Comparison of ENCODE assay signal across 9 mouse cellular contexts in genomic region chr16:97312960-97313686, GRCm38 (mm10). TPM values are rescaled to one million over a fixed set of nuclear protein-coding genes. Genes with fewer than 3 reads are reported as not detected.
DNase-seq lines count a peak whose midpoint lies in the region; ATAC-seq and TF ChIP-seq lines count a peak whose summit lies in the region.
"Had no signal": no experiment of that assay in that cellular context is flagged by ENCODE, and none has a peak within 500 bp of the region (broad histone marks: within the 10 kb centered on the region; RNA-seq: fewer than 3 reads in every experiment).

No protein-coding gene starts in this region.

- peak; percentile 59; the same call in 1 of the 2 replicates for ATAC-seq in hindbrain, embryonic 14.5 days (ENCODE audit: low FRiP score)
- ATAC-seq in lung, postnatal 0 days, result peak; percentile 11; the same call in 1 of the 2 replicates

- H3K27me3 ChIP-seq in hindbrain, embryonic 14.5 days (ENCODE audit: control insufficient read depth, insufficient read depth, low read length), result 0 out of 2 replicates have a peak, but pooled peaks cover 4% of the 10 kb centered on the region
- no peaks in the 10 kb centered on the region for H3K27me3 ChIP-seq in lung, postnatal 0 days (replicated peaks; ENCODE audit: insufficient read depth, low read length)
- H3K27me3 ChIP-seq: liver, embryonic 15.5 days had no signal

- H3K4me1 ChIP-seq in hindbrain, embryonic 14.5 days (replicated peaks; ENCODE audit: control insufficient read depth, insufficient read depth, low read length), result no peaks in the 10 kb centered on the region
- H3K4me1 ChIP-seq in lung, postnatal 0 days (ENCODE audit: insufficient read depth, low read depth, low read length), result no peaks in the 10 kb centered on the region
- H3K4me1 ChIP-seq: liver, embryonic 15.5 days had no signal

- H3K4me3 ChIP-seq in hindbrain, embryonic 14.5 days (replicated peaks; ENCODE audit: low read length), result no peak overlapping the region
- H3K4me3 ChIP-seq in lung, postnatal 0 days (ENCODE audit: low read depth, low read length), result no peak overlapping the region
- H3K4me3 ChIP-seq: liver, embryonic 15.5 days had no signal

- H3K9me3 ChIP-seq in hindbrain, embryonic 14.5 days (ENCODE audit: control insufficient read depth, low read length), result no peaks in the 10 kb centered on the region
- no peaks in the 10 kb centered on the region for H3K9me3 ChIP-seq in lung, postnatal 0 days (ENCODE audit: low read length)
- H3K9me3 ChIP-seq: liver, embryonic 15.5 days had no signal

- peak; percentile 51 for DNase-seq in Muller cell, postnatal 12 days (ENCODE audit: inconsistent ontology term)
- DNase-seq in c-Kit-positive CD71-positive TER-119-positive erythroid progenitor cells, embryonic 14.5 days (ENCODE audit: low spot score), result peak; percentile 33
- peak; percentile 74 for DNase-seq in forelimb bud, embryonic 11.5 days (ENCODE audit: low read depth, low spot score)
- peak; percentile 95 for DNase-seq in hindbrain, embryonic 14.5 days (ENCODE audit: low spot score)
- peak; percentile 90 for DNase-seq in layer of hippocampus, postnatal 10 days (ENCODE audit: low spot score in 2 of 2)
- DNase-seq in lung, postnatal 0 days (ENCODE audit: low spot score), result peak; percentile 61
- DNase-seq in retina, postnatal 7 days (ENCODE audit: low read depth, low spot score), result peak; percentile 57
- peak; percentile 82 for DNase-seq in urinary bladder, postnatal 14 days (ENCODE audit: low spot score)

- no peak overlapping the region for H3K9ac ChIP-seq in hindbrain, embryonic 14.5 days
- no peak overlapping the region for H3K9ac ChIP-seq in lung, postnatal 0 days (replicated peaks; ENCODE audit: low read depth)
- H3K9ac ChIP-seq: liver, embryonic 15.5 days had no signal

- H3K36me3 ChIP-seq in hindbrain, embryonic 14.5 days (replicated peaks; ENCODE audit: control insufficient read depth, insufficient read depth), result no peaks in the 10 kb centered on the region
- H3K36me3 ChIP-seq in lung, postnatal 0 days (ENCODE audit: insufficient read depth, low read length), result no peaks in the 10 kb centered on the region
- H3K36me3 ChIP-seq: liver, embryonic 15.5 days had no signal

- TF ChIP-seq CTCF in lung, postnatal 0 days (IDR thresholded peaks at IDR 0.05), result peak; percentile 85

- no peak overlapping the region for H3K27ac ChIP-seq in hindbrain, embryonic 14.5 days
- no peak overlapping the region for H3K27ac ChIP-seq in lung, postnatal 0 days (ENCODE audit: low read length)
- H3K27ac ChIP-seq: liver, embryonic 15.5 days had no signal

- no peak for TF ChIP-seq EP300 in lung, postnatal 0 days (IDR thresholded peaks at IDR 0.05)

- H3K4me2 ChIP-seq in hindbrain, embryonic 14.5 days (replicated peaks), result no peak overlapping the region
- H3K4me2 ChIP-seq in lung, postnatal 0 days (replicated peaks; ENCODE audit: low read depth, low read length), result no peak overlapping the region
- H3K4me2 ChIP-seq: liver, embryonic 15.5 days had no signal

- WGBS in hindbrain, embryonic 14.5 days, result 27% methylated on average over 10 of the region's 10 CpGs
- WGBS in lung, postnatal 0 days, result 28% methylated on average over 10 of the region's 10 CpGs

RNA-seq across cellular contexts. Expression of gene Bace2, which starts 43.4 kb away (rescaled TPM):
- polyA plus RNA-seq in hindbrain, embryonic 14.5 days (2014; fragmentation: Nextera tagmentation; extraction: Ambion mirVana), result 6.4 and 8.7 TPM in 2 replicates
- 1 to 10 TPM; 3.6 to 5.1 TPM for total RNA-seq in layer of hippocampus, postnatal 10 days (2021)
- polyA plus RNA-seq in lung, postnatal 0 days (2015; fragmentation: Nextera tagmentation; extraction: Ambion mirVana), result 13.8 and 16.2 TPM in 2 replicates

Comparison
In these comparisons a context has a peak if more than half of its experiments do, and no peak if none do; other contexts are left out.
1. DNase-seq: peak in every context shown above with its lines; median percentile 95 in hindbrain, embryonic 14.5 days; 90 in layer of hippocampus, postnatal 10 days; 82 in urinary bladder, postnatal 14 days; 74 in forelimb bud, embryonic 11.5 days; 61 in lung, postnatal 0 days; 57 in retina, postnatal 7 days; 51 in Muller cell, postnatal 12 days; 33 in c-Kit-positive CD71-positive TER-119-positive erythroid progenitor cells, embryonic 14.5 days.